Mouse (Mus musculus) A20 (cell line): ENCODE measurements around the gene Kif3c.

Experiments used
- DNase-seq: peaks from one replicate; pipeline ENCODE4 v3.0.0-alpha.2; 2011; ENCODE audit warnings: low read depth, low spot score

Gene Kif3c

DNA sequence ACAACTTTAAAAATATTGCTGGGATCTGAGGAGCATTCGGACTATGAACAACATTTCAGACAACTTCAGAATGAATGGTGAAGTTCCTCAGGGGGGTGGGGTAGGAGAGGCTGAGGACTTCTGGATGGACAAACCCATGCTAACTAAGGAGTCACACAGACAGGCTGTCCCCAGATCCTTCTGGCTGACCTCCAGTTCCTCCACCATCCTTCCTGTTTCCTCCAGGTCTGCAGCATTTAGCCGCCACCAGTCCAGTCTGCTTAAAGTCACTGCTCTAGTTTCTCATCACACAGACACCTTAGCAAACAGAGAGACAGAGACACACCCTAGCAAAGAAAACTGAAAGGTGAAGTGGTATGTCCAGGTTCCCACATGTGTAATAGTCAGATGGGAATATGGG is 59.2 kb downstream of the Kif3c start:
- DNase-seq, result no peak

DNA sequence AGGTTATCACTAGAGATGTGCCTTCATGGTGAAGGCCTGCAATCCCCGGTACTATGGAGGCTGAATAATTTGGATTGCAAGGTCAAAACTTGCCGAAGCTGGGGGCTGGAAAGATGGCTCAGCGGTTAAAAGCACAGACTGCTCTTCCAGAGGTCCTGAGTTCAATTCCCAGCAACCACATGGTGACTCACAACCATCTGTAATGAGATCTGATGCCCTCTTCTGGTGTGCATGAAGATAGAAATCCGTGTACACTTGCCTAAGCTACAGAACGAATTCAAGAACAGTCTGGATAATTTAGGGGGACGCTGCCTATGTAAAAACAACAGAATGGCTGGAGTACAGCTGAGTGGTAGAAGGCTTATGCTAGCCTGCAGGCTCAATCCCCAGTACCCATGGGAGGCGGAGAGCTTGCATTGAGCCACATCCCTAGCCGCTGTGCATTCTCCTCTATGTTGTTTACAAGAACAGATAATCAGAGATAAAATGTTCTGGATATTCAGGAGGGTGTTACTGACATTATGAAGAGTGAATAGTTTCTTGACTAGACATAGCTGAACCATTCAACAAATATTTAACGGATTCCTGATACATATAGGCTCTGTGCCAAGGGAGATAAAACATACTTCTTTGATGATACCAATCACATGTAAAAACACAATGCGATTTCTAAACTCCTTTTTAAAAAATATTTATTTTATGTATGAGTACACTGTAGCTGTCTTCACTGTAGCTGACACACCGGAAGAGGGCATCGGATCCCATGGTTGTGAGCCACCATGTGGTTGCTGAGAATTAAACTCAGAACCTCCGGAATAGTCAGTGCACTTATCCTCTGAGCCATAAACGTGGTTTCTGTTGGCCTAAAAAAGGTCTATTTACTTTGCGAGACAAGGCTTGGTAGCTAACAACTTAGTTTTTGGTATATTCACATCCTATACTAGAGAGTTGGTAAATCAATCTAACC is 60.7 kb downstream of the Kif3c start:
- peak; percentile 71 for DNase-seq

DNA sequence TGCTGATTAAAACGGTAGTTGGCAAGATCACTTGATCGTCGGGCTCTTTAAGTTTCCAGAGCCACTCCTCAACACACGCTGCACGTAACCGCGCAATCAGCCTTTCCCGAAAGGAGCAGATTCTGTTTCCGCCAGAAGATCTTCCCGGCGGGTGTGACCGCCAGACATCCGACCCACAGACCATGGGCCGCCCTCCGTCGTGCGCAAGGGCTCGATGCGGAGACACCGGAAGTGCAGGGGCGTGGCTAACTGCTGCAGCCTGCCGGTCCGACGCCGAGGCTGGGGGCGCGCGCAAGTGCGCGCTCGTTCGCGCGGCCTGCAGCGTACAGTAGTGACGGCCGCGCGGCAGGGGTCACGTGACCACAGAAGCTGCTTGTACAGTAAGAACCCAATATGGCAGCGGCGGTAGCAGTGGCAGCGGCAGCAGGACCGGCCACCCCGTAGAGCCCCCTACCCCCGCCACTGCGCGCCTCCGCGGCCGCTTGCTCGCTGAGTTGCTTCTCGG is 61.6 kb downstream of the Kif3c start, which contains the start of gene Asxl2:
TSS of gene Asxl2 (plus strand) at position 328 of the 505 bp plus-strand sequence.
- DNase-seq, result peak; percentile 100

DNA sequence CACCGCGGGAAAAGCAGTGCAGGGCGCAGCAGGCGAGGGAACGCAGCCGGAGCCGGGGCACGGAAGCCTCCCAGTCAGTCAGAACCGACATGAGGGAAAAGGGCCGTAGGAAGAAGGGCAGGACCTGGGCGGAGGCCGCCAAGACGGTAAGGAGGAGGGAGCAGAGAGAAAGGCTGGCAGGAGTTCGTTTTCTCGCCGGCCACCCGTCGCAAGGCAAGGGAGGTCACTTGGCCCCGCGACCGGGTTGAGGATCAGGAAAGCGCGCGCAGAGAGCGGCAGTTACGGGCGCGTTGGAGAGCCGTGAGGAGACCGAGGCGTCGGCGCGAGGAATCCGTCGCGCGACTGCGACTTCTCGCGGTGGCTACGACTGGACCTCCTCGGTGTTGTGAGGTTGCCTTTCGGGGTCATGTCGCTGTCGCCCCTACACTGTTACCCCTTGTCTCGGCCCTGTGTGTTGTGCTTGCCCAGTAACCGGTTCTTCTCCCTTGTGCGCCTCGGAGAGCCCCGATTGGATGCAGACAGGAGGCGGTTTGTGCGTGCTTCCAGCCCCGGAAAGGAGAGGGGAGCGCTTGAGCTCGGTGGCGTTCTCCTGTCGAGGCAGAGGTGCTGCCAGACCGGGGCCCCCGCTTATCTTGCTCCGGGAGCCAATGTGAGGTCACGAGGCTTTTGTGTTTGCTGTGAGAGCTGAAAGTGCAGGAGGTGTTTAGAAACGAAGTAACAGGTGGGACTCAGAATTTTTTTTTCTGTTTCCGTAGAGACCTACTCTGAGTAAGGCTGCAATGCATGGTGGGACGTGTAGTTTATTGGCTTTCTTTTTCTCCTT is 62.3 kb downstream of the Kif3c start:
- peak; percentile 86 for DNase-seq

DNA sequence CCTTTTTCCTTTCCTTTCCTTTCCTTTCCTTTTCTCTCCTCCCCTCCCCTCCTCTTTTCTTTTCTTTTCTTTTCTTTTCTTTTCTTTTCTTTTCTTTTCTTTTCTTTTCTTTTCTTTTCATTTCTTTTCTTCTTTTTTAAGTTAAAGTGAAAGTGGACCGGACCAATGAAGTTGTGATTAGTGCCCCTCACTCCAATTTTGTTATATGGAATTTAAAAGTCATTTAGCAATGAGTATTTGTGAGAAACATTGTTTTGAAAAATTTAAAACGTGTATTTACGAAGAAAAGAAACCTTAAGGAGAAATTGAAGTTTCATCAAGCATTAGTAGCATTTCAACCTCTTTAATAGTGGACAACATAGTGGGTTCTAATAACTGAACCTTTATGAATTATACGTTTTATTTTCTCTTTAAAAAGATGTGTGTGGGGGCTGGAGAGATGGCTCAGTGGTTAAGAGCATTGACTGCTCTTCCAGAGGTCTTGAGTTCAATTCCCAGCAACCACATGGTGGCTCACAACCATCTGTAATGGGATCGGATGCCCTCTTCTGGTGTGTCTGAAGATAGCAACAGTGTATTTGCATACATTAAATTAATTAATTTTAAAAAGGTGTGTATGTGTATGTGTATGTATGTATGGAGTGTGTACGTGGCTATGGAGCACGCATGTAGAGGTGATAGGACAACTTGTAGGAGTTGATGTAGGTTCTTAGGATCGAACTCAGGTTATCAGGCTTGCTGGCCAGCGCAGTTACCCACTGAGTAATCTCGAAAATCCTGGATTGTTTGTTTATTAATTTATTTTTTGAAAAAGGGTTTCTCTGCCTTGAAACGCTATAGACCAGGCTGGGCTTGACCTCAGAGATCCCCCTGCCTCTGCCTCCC is 63.2 kb downstream of the Kif3c start:
- peak; percentile 56 for DNase-seq

DNA sequence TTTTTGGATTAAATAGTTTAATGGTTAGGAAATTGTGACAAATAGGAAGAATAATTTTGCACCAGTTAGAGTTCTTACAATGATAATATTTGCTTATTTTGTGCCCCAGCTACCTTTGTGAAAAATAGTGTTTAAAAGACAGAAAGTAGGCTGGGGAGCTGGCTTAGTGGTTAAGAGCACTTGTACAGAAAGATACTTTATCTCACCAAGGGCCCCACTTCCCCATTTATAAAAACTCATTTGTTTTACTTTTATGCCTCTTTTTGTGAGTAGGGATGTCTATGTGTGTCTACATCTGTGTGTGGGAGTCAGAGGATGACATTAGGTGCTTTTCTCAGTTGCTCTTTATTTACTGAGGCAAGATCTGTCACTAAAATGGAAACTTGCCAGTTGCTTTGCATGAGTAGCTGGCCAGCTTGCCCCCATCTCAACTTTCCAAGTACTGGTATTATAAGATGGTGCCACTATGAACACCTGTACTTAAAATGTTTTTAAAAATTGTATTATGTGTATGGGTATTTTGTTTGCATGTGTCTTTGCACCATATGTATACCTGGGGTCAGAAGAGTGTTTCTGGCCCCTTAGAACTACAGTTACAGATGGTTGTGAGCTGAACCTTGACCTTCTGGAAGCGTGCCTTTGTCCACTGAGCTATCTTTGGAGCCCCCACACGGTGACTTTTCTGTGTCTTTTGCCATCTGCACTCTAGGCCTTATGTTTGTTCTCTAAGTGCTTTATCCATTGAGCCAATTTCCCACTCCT is 64.9 kb downstream of the Kif3c start:
- DNase-seq, result peak; percentile 80

DNA sequence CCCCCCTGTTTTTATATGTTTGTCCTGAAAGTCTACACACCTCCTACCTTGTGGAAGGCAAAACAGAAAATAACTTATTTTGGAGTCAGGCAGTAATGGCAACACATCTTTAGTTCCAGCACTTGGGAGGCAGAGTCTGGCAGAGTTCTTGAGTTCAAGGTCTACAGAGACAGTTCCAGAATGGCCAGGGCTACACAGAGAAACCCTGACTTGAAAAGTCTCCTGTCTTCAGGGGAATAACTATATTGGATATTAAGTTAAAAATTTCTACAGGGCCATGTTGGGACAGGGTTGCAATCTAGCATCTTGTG is 65.5 kb downstream of the Kif3c start:
- no peak for DNase-seq

DNA sequence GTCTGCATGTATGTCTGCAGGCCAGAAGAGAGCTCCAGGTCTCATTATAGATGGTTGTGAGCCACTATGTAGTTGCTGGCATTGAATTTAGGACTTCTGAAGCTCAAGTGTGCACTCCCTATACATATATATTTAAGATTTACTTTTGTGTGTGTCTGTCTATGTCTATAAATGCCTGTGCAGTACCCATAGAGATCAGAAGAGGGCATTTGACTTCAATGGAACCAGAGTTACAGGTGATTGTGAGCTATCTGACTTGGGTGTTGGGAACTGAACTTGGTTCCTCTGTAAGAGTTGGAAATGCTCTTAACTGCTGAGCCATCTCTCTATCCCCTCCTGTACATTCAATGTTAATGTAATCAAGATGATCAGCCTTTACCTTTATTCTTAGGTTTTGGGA is 66.1 kb downstream of the Kif3c start:
- peak; percentile 49 for DNase-seq

DNA sequence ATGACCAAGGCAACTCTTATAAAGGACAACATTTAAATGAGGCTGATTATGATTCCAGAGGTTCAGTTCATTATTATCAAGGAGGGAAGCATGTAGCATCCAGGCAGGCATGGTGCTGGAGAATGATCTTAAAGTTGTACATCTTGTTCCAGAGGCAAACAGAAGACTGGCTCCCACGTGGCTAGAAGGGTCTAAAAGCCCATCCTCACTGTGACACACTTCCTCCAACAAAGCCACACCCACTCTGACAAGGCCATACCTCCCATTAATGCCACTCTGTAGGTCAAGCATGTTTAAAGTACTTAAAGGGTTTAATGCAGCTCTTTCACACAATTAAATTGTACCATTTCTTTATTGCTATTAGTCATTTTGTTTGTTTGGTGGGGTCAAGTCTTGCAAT is 68.8 kb downstream of the Kif3c start:
- peak; percentile 28 for DNase-seq

DNA sequence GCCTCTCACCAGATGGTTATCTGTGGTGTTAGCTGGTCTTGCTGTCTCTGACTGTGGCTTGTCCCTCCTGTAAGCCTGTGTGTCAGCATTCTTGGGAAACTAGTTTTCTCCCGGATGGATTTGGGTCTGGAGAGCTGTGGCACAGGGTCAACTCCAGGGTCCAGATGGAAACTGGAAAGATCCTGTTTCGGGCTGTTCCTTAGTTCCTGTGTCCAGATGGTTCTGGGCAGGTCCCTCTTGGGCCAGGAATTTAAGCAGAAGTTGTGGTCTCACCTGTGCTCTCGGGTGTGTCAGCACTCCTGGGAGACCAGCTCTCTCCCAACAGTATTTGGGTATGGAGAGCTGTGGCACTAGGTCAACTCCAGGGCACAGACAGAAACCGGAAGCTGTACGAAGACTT is 71.5 kb downstream of the Kif3c start:
- no peak for DNase-seq

DNA sequence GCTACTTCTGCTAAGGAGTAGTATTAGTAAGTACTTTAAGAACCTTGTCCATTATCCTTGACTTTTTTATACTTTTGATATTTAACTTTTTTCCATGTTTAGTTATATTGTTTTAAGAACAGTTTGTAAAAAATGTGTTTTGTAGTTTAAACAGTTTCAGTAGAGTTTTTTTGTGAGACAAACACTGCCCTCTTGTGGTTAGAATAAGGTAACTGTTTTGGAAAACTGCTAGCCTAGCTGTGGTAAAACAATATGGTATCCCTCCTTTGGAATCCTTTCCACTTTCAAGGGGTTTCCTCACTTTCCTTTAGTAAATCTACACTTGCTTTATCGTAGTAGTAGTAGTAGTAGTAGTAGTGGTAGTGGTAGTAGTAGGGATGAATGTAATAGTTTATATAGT is 72.9 kb downstream of the Kif3c start:
- DNase-seq, result peak; percentile 42

DNA sequence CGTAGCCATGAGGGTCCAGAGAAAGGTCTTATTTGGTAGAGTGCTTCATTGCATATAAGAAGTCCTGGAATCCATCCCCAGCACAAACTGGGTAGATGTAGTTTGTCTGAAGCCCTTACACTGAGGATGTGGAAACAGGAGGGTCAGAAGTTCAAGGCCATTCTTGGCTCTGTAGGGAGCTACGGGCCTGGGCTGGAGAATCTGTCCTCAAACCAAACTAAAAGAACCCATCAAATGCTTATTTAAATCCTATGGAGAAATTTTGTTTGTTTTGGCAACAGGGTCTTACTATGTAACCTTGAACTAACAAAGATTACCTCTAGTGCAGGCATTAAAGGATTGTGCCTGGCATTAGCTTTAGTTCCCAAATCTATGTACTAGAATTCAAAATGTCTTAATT is 76.0 kb downstream of the Kif3c start:
- no peak for DNase-seq

DNA sequence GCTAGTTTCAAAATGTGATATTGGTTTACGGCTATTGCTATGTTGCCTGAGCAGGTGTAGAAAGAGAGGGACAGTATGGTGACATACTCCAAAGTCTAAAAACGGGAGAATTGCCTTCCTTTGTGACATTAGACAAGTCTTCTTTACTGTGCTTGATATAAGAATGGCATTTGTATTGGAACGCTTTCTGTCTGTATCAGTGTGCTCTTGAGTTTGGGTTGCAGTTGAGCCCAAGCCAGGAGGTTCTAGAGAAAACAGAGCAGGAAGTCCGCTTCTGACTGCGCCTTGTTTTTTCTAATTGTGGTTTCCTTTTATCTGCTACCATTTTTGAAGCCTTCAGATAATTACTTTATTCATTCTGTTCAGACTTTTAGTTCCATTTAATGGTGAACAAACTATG is 76.4 kb downstream of the Kif3c start:
- DNase-seq, result no peak

DNA sequence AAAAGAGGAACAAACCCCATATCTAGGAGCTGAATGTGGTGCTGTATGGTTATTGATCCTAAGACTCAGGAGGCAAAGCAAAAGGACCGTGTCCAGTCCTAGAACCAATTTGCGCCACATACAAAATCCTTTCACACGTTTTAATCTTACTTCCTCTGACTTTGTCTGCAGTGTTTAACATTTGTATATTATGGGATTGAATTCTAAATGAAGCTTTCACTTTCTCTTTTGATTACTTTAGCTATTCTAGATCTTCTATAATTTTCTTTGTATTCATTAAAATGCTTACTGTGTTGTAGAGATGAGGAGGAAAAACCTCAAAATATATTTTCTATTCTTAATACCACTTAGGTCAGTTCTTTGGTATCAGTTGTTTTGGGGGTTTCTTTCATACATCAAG is 88.6 kb downstream of the Kif3c start:
- no peak for DNase-seq
